Mouse (Mus musculus): ENCODE measurements around the gene Pard6b.
A peak's percentile ranks its signal among the peaks of the same experiment; 100 is the strongest.

The Pard6b gene

GRCm38 (mm10) chr2:168065511-168065910, 15.3 kb upstream of the Pard6b start:
- DNase-seq = no peak

- no peak for DNase-seq
These were observed 14.0 kb upstream of the Pard6b start for GRCm38 (mm10) chr2:168066783-168067182.

- no peak for DNase-seq
These were observed 10.4 kb upstream of the Pard6b start for GRCm38 (mm10) chr2:168070425-168070824.

- no peak for DNase-seq
These were observed 8.2 kb upstream of the Pard6b start for GRCm38 (mm10) chr2:168072436-168073131.

GRCm38 (mm10) chr2:168073722-168074121, 7.1 kb upstream of the Pard6b start:
- DNase-seq = no peak

- peak; percentile 60 for DNase-seq
These were observed 6.3 kb upstream of the Pard6b start for GRCm38 (mm10) chr2:168074457-168074856.

GRCm38 (mm10) chr2:168076840-168077576, 3.8 kb upstream of the Pard6b start:
- peak; percentile 84 for DNase-seq

GRCm38 (mm10) chr2:168078107-168078830, 2.5 kb upstream of the Pard6b start:
- peak; percentile 83 for DNase-seq

- DNase-seq = no peak
These were observed 612 bp downstream of the Pard6b start for GRCm38 (mm10) chr2:168081299-168081932.

GRCm38 (mm10) chr2:168081933-168082306, 1.1 kb downstream of the Pard6b start:
- DNase-seq = no peak

- no peak for DNase-seq
These were observed 2.8 kb downstream of the Pard6b start for GRCm38 (mm10) chr2:168083593-168083992.

- no peak for DNase-seq
These were observed 3.4 kb downstream of the Pard6b start for GRCm38 (mm10) chr2:168084228-168084627.

GRCm38 (mm10) chr2:168085621-168086265, 4.9 kb downstream of the Pard6b start:
- no peak for DNase-seq

- no peak for DNase-seq
These were observed 5.5 kb downstream of the Pard6b start for GRCm38 (mm10) chr2:168086318-168086717.

GRCm38 (mm10) chr2:168086839-168087238, 6.0 kb downstream of the Pard6b start:
- DNase-seq = no peak

GRCm38 (mm10) chr2:168091560-168091959, 10.8 kb downstream of the Pard6b start:
- no peak for DNase-seq

- DNase-seq = no peak
These were observed 12.3 kb downstream of the Pard6b start for GRCm38 (mm10) chr2:168093077-168093476.

GRCm38 (mm10) chr2:168095077-168095476, 14.3 kb downstream of the Pard6b start:
- DNase-seq = peak; percentile 88

- DNase-seq = no peak
These were observed 15.7 kb downstream of the Pard6b start for GRCm38 (mm10) chr2:168096487-168096886.

GRCm38 (mm10) chr2:168098040-168098439, 17.2 kb downstream of the Pard6b start:
- DNase-seq = peak; percentile 83

GRCm38 (mm10) chr2:168100008-168100407, 19.2 kb downstream of the Pard6b start:
- no peak for DNase-seq

- no peak for DNase-seq
These were observed 21.0 kb downstream of the Pard6b start for GRCm38 (mm10) chr2:168101805-168102204.

GRCm38 (mm10) chr2:168103341-168103740, 22.5 kb downstream of the Pard6b start:
- DNase-seq = no peak

All from kidney, postnatal 14 days (tissue).